In genomic region chr1:34462766-34463165, GRCm38 (mm10) we compare ENCODE assay signal across 9 mouse cellular contexts. TPM values are rescaled to one million over a fixed set of nuclear protein-coding genes. Genes with fewer than 3 reads are reported as not detected.
DNase-seq lines count a peak whose midpoint lies in the region; ATAC-seq and TF ChIP-seq lines count a peak whose summit lies in the region.
"Had no signal": no experiment of that assay in that cellular context is flagged by ENCODE, and none has a peak within 500 bp of the region (broad histone marks: within the 10 kb centered on the region; RNA-seq: fewer than 3 reads in every experiment).

No protein-coding gene starts in this region.

- peak; percentile 44 to 51 for DNase-seq in left cerebral cortex, adult 2 months (ENCODE audit: extremely low spot score in 1 of 2, low spot score in 2 of 2)
- no peak for DNase-seq in left cerebral cortex, adult 11 months (ENCODE audit: low spot score)
- DNase-seq in NIH3T3 (ENCODE audit: low read depth), result peak; percentile 73
- DNase-seq in cerebellum, postnatal 14 days, result peak; percentile 72 to 88
- peak; percentile 85 for DNase-seq in liver
- DNase-seq in thymus, postnatal 10 days (ENCODE audit: low spot score in 2 of 2), result peak; percentile 71 to 88

- WGBS in heart, embryonic 15.5 days, result 15% methylated on average over 6 of the region's 7 CpGs
- 14% methylated on average over 7 of the region's 7 CpGs for WGBS in neural tube, embryonic 12.5 days

- H3K9ac ChIP-seq in heart, embryonic 15.5 days, result no peak overlapping the region
- no peak overlapping the region for H3K9ac ChIP-seq in neural tube, embryonic 12.5 days

- no peak overlapping the region for H3K27ac ChIP-seq in left cerebral cortex, adult 2 months
- no peak overlapping the region for H3K27ac ChIP-seq in heart, embryonic 15.5 days
- no peak overlapping the region for H3K27ac ChIP-seq in neural tube, embryonic 12.5 days

- peak; percentile 60 for TF ChIP-seq CTCF in left cerebral cortex, adult 2 months (IDR thresholded peaks at IDR 0.05)

- no peak overlapping the region for H3K4me3 ChIP-seq in left cerebral cortex, adult 2 months
- H3K4me3 ChIP-seq in heart, embryonic 15.5 days, result no peak overlapping the region
- H3K4me3 ChIP-seq in neural tube, embryonic 12.5 days, result no peak overlapping the region

- 0 out of 2 replicates have a peak, but pooled peaks have one; percentile 3 for ATAC-seq in heart, embryonic 15.5 days (replicated peaks; ENCODE audit: insufficient number of reproducible peaks, insufficient read depth, low FRiP score, low read depth)
- ATAC-seq in neural tube, embryonic 12.5 days (ENCODE audit: low FRiP score, low read depth), result 0 out of 2 replicates have a peak, but pooled peaks have one; percentile 5

- H3K4me1 ChIP-seq in heart, embryonic 15.5 days (replicated peaks), result peaks cover 8% of the 10 kb centered on the region
- peaks cover 4% of the 10 kb centered on the region; the same call in 1 of the 2 replicates for H3K4me1 ChIP-seq in neural tube, embryonic 12.5 days

- peaks cover 13% of the 10 kb centered on the region for H3K27me3 ChIP-seq in heart, embryonic 15.5 days
- H3K27me3 ChIP-seq in neural tube, embryonic 12.5 days (replicated peaks), result peaks cover 27% of the 10 kb centered on the region

- H3K36me3 ChIP-seq in heart, embryonic 15.5 days, result no peaks in the 10 kb centered on the region
- H3K36me3 ChIP-seq in neural tube, embryonic 12.5 days, result no peaks in the 10 kb centered on the region

- no peak overlapping the region for H3K4me2 ChIP-seq in heart, embryonic 15.5 days
- H3K4me2 ChIP-seq in neural tube, embryonic 12.5 days (replicated peaks), result no peak overlapping the region

- intact Hi-C loops in left cerebral cortex, adult 2 months (cut with DNase I), result no loop called here

- no peaks in the 10 kb centered on the region for H3K9me3 ChIP-seq in heart, embryonic 15.5 days (replicated peaks)
- no peaks in the 10 kb centered on the region for H3K9me3 ChIP-seq in neural tube, embryonic 12.5 days

RNA-seq across cellular contexts. Expression of gene Ptpn18, which starts 3.2 kb away (rescaled TPM):
- total RNA-seq in left cerebral cortex, adult 2 months (2021), result 1 to 10 TPM; 4.7 to 6.0 TPM
- 12.0 and 17.9 TPM in 2 replicates for polyA plus RNA-seq in heart, embryonic 15.5 days (2015; fragmentation: Nextera tagmentation; extraction: Ambion mirVana)
- polyA plus RNA-seq in neural tube, embryonic 12.5 days (2016; fragmentation: Nextera tagmentation; extraction: Ambion mirVana), result 5.2 and 7.7 TPM in 2 replicates

RNA-seq across cellular contexts. Expression of gene Imp4, which starts 23.1 kb away (rescaled TPM):
- 10 to 100 TPM; 31.3 to 39.4 TPM for total RNA-seq in left cerebral cortex, adult 2 months (2021)
- 50.2 and 63.2 TPM in 2 replicates for polyA plus RNA-seq in heart, embryonic 15.5 days (2015; fragmentation: Nextera tagmentation; extraction: Ambion mirVana)
- polyA plus RNA-seq in neural tube, embryonic 12.5 days (2016; fragmentation: Nextera tagmentation; extraction: Ambion mirVana), result 77.3 and 80.3 TPM in 2 replicates

RNA-seq across cellular contexts. Expression of gene Ccdc115, which starts 23.3 kb away (rescaled TPM):
- 10 to 100 TPM; 13.8 to 15.8 TPM for total RNA-seq in left cerebral cortex, adult 2 months (2021)
- polyA plus RNA-seq in heart, embryonic 15.5 days (2015; fragmentation: Nextera tagmentation; extraction: Ambion mirVana), result 41.4 and 44.3 TPM in 2 replicates
- polyA plus RNA-seq in neural tube, embryonic 12.5 days (2016; fragmentation: Nextera tagmentation; extraction: Ambion mirVana), result 64.1 and 64.5 TPM in 2 replicates

RNA-seq across cellular contexts. Expression of gene Prss39, which starts 35.4 kb away (rescaled TPM):
- total RNA-seq in left cerebral cortex, adult 2 months (2021), result not detected
- not detected in 2 replicates for polyA plus RNA-seq in heart, embryonic 15.5 days (2015; fragmentation: Nextera tagmentation; extraction: Ambion mirVana)
- polyA plus RNA-seq in neural tube, embryonic 12.5 days (2016; fragmentation: Nextera tagmentation; extraction: Ambion mirVana), result not detected in 2 replicates
- polyA plus RNA-seq: neural tube, embryonic 14.5 days had no signal
